Mouse (Mus musculus) lung, postnatal 0 days (tissue): Measurements from ENCODE around the gene Ube2i.

Source experiments
- CTCF ChIP-seq: IDR thresholded peaks from 2 replicates; pipeline ENCODE4 v1.5.1; 2016; ENCODE audit warnings: antibody characterized with exemption, mild to moderate bottlenecking
- EP300 ChIP-seq: IDR thresholded peaks from 2 replicates; pipeline ENCODE4 v1.6.1; 2016; ENCODE audit warnings: antibody characterized with exemption, mild to moderate bottlenecking, control low read depth

- TF ChIP-seq CTCF: no peak
- TF ChIP-seq EP300: no peak
Measured at GRCm38 (mm10) chr17:25318354-25318753, 43.9 kb upstream of the Ube2i start, which contains the start of gene Prss29.
